Mouse (Mus musculus) G1E (cell line): ENCODE results near the gene Gm20498.

Source experiments
- CTCF ChIP-seq: IDR thresholded peaks from 2 replicates; pipeline ENCODE4 v1.5.1; 2012; ENCODE audit warnings: low read depth, low read length, inconsistent platforms, mixed read lengths
- GATA1 ChIP-seq: IDR thresholded peaks from 2 replicates; pipeline ENCODE4 v1.6.1; 2012; ENCODE audit warnings: borderline replicate concordance, low read length, inconsistent platforms, mixed read lengths
- TAL1 ChIP-seq: conservative IDR thresholded peaks from 2 replicates; pipeline ENCODE4 v1.6.1; 2012; ENCODE audit warnings: low read depth, low read length, inconsistent platforms, mixed read lengths

DNA sequence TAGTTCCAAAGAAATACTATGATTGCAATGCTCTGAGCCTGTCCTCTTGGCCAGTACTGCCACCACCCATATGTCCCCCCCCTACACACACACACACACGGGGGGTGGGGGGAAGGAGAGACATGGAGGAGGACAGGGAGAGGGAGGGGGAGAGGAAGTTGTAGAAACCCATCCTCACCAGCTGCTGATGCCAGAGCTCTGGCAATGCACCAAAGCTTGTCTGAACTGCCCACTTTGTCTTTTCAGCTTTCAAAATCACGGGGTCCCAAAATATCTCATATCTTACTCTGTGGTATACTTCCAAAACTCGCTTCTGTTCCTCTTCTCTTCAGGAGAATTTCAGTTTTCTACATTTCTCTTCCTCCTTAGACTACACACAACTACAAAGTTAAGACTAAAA, 119.5 kb downstream of the Gm20498 start:
- TF ChIP-seq GATA1 = no peak
- TF ChIP-seq CTCF = no peak
- TF ChIP-seq TAL1 = no peak
